Mouse (Mus musculus): ENCODE results near the gene Sh2d1b1. TPM values are rescaled to one million over a fixed set of nuclear protein-coding genes. Genes with fewer than 3 reads are reported as not detected.

The Sh2d1b1 gene
- total RNA-seq, 2 experiments from 2014 or later: 0.73 to 0.90 TPM

GRCm38 (mm10) chr1:170323001-170323400 lies 45.9 kb downstream of the Sh2d1b1 start:
- DNase-seq (ENCODE audit: low spot score in 2 of 2): no peak

GRCm38 (mm10) chr1:170324312-170324711 lies 47.2 kb downstream of the Sh2d1b1 start:
- DNase-seq (ENCODE audit: low spot score in 2 of 2): no peak

GRCm38 (mm10) chr1:170325277-170325676 lies 48.2 kb downstream of the Sh2d1b1 start:
- DNase-seq (ENCODE audit: low spot score in 2 of 2): no peak

GRCm38 (mm10) chr1:170331926-170332325 lies 54.8 kb downstream of the Sh2d1b1 start:
- DNase-seq (ENCODE audit: low spot score in 2 of 2): no peak

GRCm38 (mm10) chr1:170332775-170333174 lies 55.7 kb downstream of the Sh2d1b1 start:
- no peak for DNase-seq (ENCODE audit: low spot score in 2 of 2)

Other genes starting within 250 kb of the Sh2d1b1 start
- 10 to 100 TPM; 16.3 to 23.5 TPM for gene Ddr2, start 166.6 kb upstream of the Sh2d1b1 start, total RNA-seq (2021)
- gene Uap1, start 102.4 kb upstream of the Sh2d1b1 start, total RNA-seq (2021): 10 to 100 TPM; 68.0 to 84.4 TPM
- gene Uhmk1, start 61.9 kb upstream of the Sh2d1b1 start, total RNA-seq (2021): 10 to 100 TPM; 67.1 to 73.7 TPM
- gene Sh2d1b2, start 44.6 kb upstream of the Sh2d1b1 start, total RNA-seq (2021): not detected
- gene Gm7694, start 29.0 kb downstream of the Sh2d1b1 start, total RNA-seq (2021): 1 to 10 TPM; 7.1 to 7.8 TPM
- not detected for gene Spata46, start 31.5 kb downstream of the Sh2d1b1 start, total RNA-seq (2021)

Measured in adrenal gland, adult 18-20 months (tissue).